Mouse (Mus musculus): Measurements from ENCODE around the gene Kmt2c.
"Not testable (repeated sequence)": the region's sequence is repeated elsewhere in the genome, so short reads cannot be mapped to it uniquely, and the experiment has no call there.

The Kmt2c gene

GRCm38 (mm10) chr5:25516301-25516895, 17.8 kb upstream of the Kmt2c start:
- DNase-seq (ENCODE audit: low spot score in 2 of 2), result no peak

GRCm38 (mm10) chr5:25515767-25516166, 17.2 kb upstream of the Kmt2c start, which contains the start of gene Cct8l1:
Cct8l1 (plus strand) TSS chr5:25516067.
- DNase-seq (ENCODE audit: low spot score in 2 of 2), result no peak

- DNase-seq (ENCODE audit: low spot score in 2 of 2), result no peak
Observed at GRCm38 (mm10) chr5:25506041-25506440, 7.5 kb upstream of the Kmt2c start.

- no peak for DNase-seq (ENCODE audit: low spot score in 2 of 2)
Observed at GRCm38 (mm10) chr5:25500686-25501085, 2.1 kb upstream of the Kmt2c start.

GRCm38 (mm10) chr5:25499423-25500398, 1.1 kb upstream of the Kmt2c start:
- peak; percentile 89 to 94 for DNase-seq (ENCODE audit: low spot score in 2 of 2)

- DNase-seq (ENCODE audit: low spot score in 2 of 2), result peak; percentile 71 to 77
Observed at GRCm38 (mm10) chr5:25498821-25499422, 339 bp upstream of the Kmt2c start.

- peak; percentile 32 to 35 for DNase-seq (ENCODE audit: low spot score in 2 of 2)
Observed at GRCm38 (mm10) chr5:25497720-25498345, 750 bp downstream of the Kmt2c start.

GRCm38 (mm10) chr5:25497369-25497719, 1.2 kb downstream of the Kmt2c start:
- peak in 1 of 2 experiments; percentile 11 for DNase-seq (ENCODE audit: low spot score in 2 of 2)

- no peak for DNase-seq (ENCODE audit: low spot score in 2 of 2)
Observed at GRCm38 (mm10) chr5:25496652-25497051, 1.9 kb downstream of the Kmt2c start.

GRCm38 (mm10) chr5:25478863-25479262, 19.7 kb downstream of the Kmt2c start:
- no peak for DNase-seq (ENCODE audit: low spot score in 2 of 2)

GRCm38 (mm10) chr5:25475789-25476188, 22.8 kb downstream of the Kmt2c start:
- DNase-seq (ENCODE audit: low spot score in 2 of 2), result no peak

- no peak for DNase-seq (ENCODE audit: low spot score in 2 of 2)
Observed at GRCm38 (mm10) chr5:25472070-25472469, 26.5 kb downstream of the Kmt2c start.

GRCm38 (mm10) chr5:25461956-25462355, 36.6 kb downstream of the Kmt2c start:
- no peak for DNase-seq (ENCODE audit: low spot score in 2 of 2)

GRCm38 (mm10) chr5:25455432-25455831, 43.2 kb downstream of the Kmt2c start:
- DNase-seq (ENCODE audit: low spot score in 2 of 2), result not testable (repeated sequence)

- no peak for DNase-seq (ENCODE audit: low spot score in 2 of 2)
Observed at GRCm38 (mm10) chr5:25452691-25453090, 45.9 kb downstream of the Kmt2c start.

- DNase-seq (ENCODE audit: low spot score in 2 of 2), result no peak
Observed at GRCm38 (mm10) chr5:25437508-25437907, 61.1 kb downstream of the Kmt2c start.

GRCm38 (mm10) chr5:25436081-25436480, 62.5 kb downstream of the Kmt2c start:
- peak; percentile 5 to 53 for DNase-seq (ENCODE audit: low spot score in 2 of 2)

- DNase-seq (ENCODE audit: low spot score in 2 of 2), result no peak
Observed at GRCm38 (mm10) chr5:25422576-25422975, 76.0 kb downstream of the Kmt2c start.

GRCm38 (mm10) chr5:25420601-25421000, 78.0 kb downstream of the Kmt2c start:
- peak; percentile 12 to 63 for DNase-seq (ENCODE audit: low spot score in 2 of 2)

- DNase-seq (ENCODE audit: low spot score in 2 of 2), result no peak
Observed at GRCm38 (mm10) chr5:25415382-25415781, 83.2 kb downstream of the Kmt2c start.

- no peak for DNase-seq (ENCODE audit: low spot score in 2 of 2)
Observed at GRCm38 (mm10) chr5:25396727-25397126, 101.9 kb downstream of the Kmt2c start.

GRCm38 (mm10) chr5:25392655-25393054, 105.9 kb downstream of the Kmt2c start:
- DNase-seq (ENCODE audit: low spot score in 2 of 2), result no peak
